Mouse (Mus musculus) embryonic facial prominence, embryonic 13.5 days (tissue): ENCODE results near the gene Rita1. TPM values are rescaled to one million over a fixed set of nuclear protein-coding genes. Genes with fewer than 3 reads are reported as not detected.
A peak's percentile ranks its signal among the peaks of the same experiment; 100 is the strongest.

ENCODE experiments used
- ATAC-seq: fragments of 200-750 bp; cut with Nextera tagmentation; 2 replicates; pipeline ENCODE4 v1.8.0; 2017; ENCODE audit warnings: low read depth; ENCODE audit not compliant: insufficient number of reproducible peaks, insufficient read depth, low FRiP score, low TSS enrichment
- H3K27ac ChIP-seq: fragments of 300-500 bp; sonication (generic); 2 replicates; pipeline ENCODE4 v1.5.1; 2015; ENCODE audit warnings: moderate library complexity, mild to moderate bottlenecking, inconsistent platforms
- H3K27me3 ChIP-seq: fragments of 300-500 bp; sonication (generic); 2 replicates; pipeline ENCODE4 v1.6.1; 2015; ENCODE audit warnings: mild to moderate bottlenecking, inconsistent platforms
- H3K36me3 ChIP-seq: fragments of 300-500 bp; sonication (generic); 2 replicates; pipeline ENCODE4 v1.6.1; 2015; ENCODE audit warnings: mild to moderate bottlenecking, inconsistent platforms
- H3K4me1 ChIP-seq: fragments of 300-500 bp; sonication (generic); 2 replicates; pipeline ENCODE4 v1.6.1; 2015; ENCODE audit warnings: inconsistent platforms
- H3K4me2 ChIP-seq: fragments of 300-500 bp; sonication (generic); 2 replicates; pipeline ENCODE4 v1.6.1; 2015; ENCODE audit warnings: moderate library complexity, mild to moderate bottlenecking, inconsistent platforms
- H3K4me3 ChIP-seq: fragments of 300-500 bp; sonication (generic); 2 replicates; pipeline ENCODE4 v1.5.1; 2015; ENCODE audit warnings: mild to moderate bottlenecking, inconsistent platforms
- H3K9ac ChIP-seq: fragments of 300-500 bp; sonication (generic); 2 replicates; pipeline ENCODE4 v1.6.1; 2015; ENCODE audit warnings: mild to moderate bottlenecking, inconsistent platforms
- H3K9me3 ChIP-seq: fragments of 300-500 bp; sonication (generic); 2 replicates; pipeline ENCODE4 v1.6.1; 2016; ENCODE audit warnings: inconsistent platforms
- WGBS: fragments of 180-500 bp; shearing (Covaris S2); methylation state at CpG from one replicate; pipeline ENCODE4 v1.1.7; 2015; ENCODE audit warnings: mixed read lengths; 5-methylcytosine and 5-hydroxymethylcytosine counted together
- polyA plus RNA-seq: library from polyadenylated mRNA; unstranded; fragments of >200 nt; fragmentation: Nextera tagmentation; extraction: Ambion mirVana; gene quantifications from 2 replicates; pipeline ENCODE4 v1.2.1, GENCODE M21; 2015

The Rita1 gene
- 16.2 and 17.6 TPM in 2 replicates for polyA plus RNA-seq

DNA sequence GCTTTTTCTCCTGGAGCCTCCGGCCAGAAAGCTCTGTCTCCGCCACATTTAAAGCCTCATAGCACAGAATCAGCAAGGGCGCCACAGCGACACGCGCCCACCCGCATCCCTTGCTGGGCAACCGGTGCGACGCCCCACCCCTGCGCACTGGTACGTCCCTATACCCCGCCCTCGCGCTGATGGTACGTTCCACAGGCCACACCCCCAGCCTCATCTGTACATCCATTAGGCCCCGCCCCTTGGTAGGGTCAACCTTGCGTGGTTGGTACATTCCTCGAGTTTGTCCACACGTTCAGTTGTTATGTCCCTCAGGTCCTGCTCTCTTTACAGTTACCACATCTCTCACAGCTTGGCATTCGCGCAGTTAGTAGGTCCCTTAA lies at the start of gene Rita1, which contains the start of gene Ddx54:
Rita1 (minus strand) TSS at position 148 of the 380 bp plus-strand sequence.
Ddx54 (plus strand) TSS at position 298 of the 380 bp plus-strand sequence.
- H3K27ac ChIP-seq, result peak within 1 kb of the TSS; percentile 78

DNA sequence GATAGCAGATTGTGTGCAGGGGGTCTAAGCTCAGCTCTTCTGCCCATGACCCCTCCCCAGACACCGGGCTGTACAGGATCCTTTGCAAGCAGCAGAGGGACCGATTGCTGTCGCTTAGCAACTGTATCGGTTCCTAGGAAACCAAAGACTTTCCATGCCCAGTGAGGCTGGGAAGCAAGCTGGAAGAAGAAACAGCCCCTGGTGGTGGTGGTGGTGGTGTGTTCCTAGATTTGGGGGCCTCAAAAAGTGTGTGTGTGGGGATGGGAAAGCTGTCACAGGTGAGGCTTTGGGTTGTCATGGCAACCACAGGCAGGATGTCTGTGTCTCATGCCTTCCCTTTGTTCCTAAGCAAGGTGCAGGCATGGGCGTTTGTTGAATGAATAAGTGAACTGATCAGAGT lies 48.4 kb upstream of the Rita1 start:
- no peaks in the 10 kb centered on the region for H3K9me3 ChIP-seq
- ATAC-seq, result no peak
- no peaks in the 10 kb centered on the region for H3K4me1 ChIP-seq
- 64% methylated on average over 5 of the region's 5 CpGs for WGBS
- H3K9ac ChIP-seq, result no peak overlapping the region
- H3K4me2 ChIP-seq, result no peak overlapping the region
- peaks cover 13% of the 10 kb centered on the region for H3K27me3 ChIP-seq
- H3K4me3 ChIP-seq, result no peak overlapping the region
- H3K36me3 ChIP-seq, result no peaks in the 10 kb centered on the region
- no peak overlapping the region for H3K27ac ChIP-seq

More for the DNA sequence above, at the start of gene Rita1, which contains the start of gene Ddx54:
- Histone ChIP-seq H3K4me3 (peak within 1 kb of the TSS; percentile 70), H3K4me2 (peak within 1 kb of the TSS; percentile 93), H3K9me3 (no peaks in the 10 kb centered on the region), H3K9ac (peak within 1 kb of the TSS; percentile 78), H3K27me3 (no peaks in the 10 kb centered on the region), H3K36me3 (peaks cover 46% of the 10 kb centered on the region), H3K4me1 (peaks cover 17% of the 10 kb centered on the region)
- peak; percentile 88 for ATAC-seq
- under 1% methylated on average over 22 of the region's 22 CpGs for WGBS

DNA sequence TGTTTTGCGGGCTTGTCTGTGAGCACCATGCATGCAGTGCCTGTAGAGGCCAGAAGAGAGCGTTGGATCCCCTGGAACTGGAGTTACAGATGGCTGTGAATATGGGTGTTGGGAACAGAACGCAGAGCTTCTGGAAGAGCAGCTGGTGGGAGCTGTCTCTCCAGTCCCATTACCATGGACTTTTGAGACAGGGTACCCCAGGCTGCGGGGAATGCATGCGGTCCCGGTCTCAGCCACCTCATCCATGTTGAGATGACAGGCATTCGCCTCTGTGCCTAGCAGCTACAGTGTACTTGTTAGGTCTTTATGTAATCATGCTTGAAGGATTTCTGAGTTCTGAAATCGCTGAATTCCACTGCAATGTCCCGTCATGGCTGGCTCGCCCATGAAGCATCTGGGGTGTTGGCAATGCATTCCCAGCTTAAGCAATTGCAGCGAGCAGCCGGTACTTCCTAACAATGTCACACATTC lies 43.9 kb upstream of the Rita1 start:
- no peak overlapping the region for H3K9ac ChIP-seq
- H3K27ac ChIP-seq, result no peak overlapping the region
- peaks cover 22% of the 10 kb centered on the region for H3K27me3 ChIP-seq
- H3K4me3 ChIP-seq, result no peak overlapping the region
- H3K9me3 ChIP-seq, result no peaks in the 10 kb centered on the region
- ATAC-seq, result no peak
- WGBS, result 79% methylated on average over 12 of the region's 12 CpGs
- H3K36me3 ChIP-seq, result no peaks in the 10 kb centered on the region
- no peak overlapping the region for H3K4me2 ChIP-seq
- no peaks in the 10 kb centered on the region for H3K4me1 ChIP-seq

DNA sequence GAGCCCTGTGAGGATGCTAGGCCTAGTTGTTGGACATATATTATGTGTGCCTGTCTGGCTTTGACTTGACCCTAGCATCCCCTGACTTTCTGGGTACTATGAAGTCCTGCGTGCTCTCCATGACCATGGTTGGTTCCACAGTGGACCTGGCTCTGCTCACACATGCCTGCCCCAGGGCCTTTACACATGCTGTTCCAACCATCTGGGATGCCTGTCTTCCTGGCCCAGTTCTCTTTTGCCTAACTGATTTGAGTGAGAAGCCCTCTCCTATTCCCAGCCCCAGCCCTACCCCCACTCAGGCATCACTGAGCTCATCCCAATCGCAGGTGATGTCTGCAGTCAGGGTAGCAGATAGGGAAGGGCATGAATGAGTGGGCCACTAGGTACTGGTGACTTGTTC lies 41.5 kb upstream of the Rita1 start:
- Histone ChIP-seq H3K4me3 (no peak overlapping the region), H3K27me3 (peaks cover 46% of the 10 kb centered on the region), H3K4me2 (no peak overlapping the region), H3K36me3 (no peaks in the 10 kb centered on the region), H3K9me3 (no peaks in the 10 kb centered on the region), H3K27ac (no peak overlapping the region), H3K9ac (no peak overlapping the region), H3K4me1 (peaks cover 5% of the 10 kb centered on the region)
- ATAC-seq, result no peak
- WGBS, result 80% methylated on average over 2 of the region's 2 CpGs

DNA sequence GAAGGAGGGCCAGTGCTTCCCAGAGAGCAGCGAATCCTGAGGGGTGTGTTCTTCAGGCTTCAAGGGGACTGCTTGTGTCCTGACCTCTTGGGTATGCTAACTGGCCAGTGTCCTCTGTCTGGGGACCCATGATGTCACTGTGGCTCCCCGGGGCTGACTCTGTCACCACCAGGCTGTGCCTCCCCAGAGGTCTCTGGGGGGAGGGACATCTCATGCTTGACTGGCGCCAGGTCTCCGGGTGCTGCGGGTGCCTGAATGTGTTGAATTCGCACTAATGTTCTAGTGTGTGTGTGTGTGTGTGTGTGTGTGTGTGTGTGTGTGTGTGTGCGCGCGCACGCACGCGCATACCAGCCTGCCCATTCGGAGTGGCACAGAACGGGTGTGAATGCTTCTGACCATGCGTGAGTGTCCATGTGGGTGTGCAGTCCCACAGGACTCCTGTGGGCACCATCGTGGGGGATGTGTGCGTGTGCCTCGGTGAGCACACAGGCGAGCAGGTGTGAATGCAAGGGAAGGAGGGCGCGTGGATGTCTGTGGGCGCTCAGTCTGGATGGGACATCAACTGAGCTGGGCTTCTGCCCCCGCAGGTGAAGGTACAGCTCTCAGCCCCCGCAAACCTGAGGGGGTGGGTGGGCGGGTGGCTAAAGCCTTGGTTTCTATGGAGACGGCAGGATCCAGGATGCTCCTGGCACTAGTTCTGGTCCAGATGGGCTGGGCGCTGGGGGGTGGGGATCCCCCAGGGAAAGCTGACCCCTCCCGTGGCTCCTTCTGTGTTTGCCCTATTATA lies 40.7 kb upstream of the Rita1 start:
- H3K4me3 ChIP-seq, result no peak overlapping the region
- no peaks in the 10 kb centered on the region for H3K9me3 ChIP-seq
- no peaks in the 10 kb centered on the region for H3K36me3 ChIP-seq
- no peak overlapping the region for H3K27ac ChIP-seq
- peaks cover 11% of the 10 kb centered on the region for H3K4me1 ChIP-seq
- H3K27me3 ChIP-seq, result peaks cover 54% of the 10 kb centered on the region
- H3K9ac ChIP-seq, result no peak overlapping the region
- no peak overlapping the region for H3K4me2 ChIP-seq
- WGBS, result 82% methylated on average over 28 of the region's 28 CpGs
- ATAC-seq, result no peak

DNA sequence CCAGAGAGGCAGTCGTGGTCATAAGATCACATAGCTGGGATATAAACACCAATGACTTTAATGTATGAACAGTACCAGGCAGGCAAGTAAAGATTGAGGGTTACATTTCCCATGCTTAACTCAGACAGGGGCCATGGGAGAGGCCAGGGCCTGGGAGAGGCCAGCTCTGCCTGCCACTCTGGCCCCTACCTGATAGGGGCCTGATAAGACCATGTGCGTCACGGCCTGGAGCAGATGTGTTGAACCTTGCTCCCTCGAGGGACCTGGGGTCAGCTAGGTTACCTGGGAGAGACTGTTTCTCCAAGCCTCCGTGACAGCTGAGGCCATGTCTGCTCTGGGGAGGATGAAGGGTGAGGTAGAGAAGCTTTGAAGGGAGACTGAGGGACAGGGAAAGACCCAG lies 38.8 kb upstream of the Rita1 start:
- Histone ChIP-seq H3K36me3 (no peaks in the 10 kb centered on the region), H3K4me3 (no peak overlapping the region), H3K4me1 (peaks cover 11% of the 10 kb centered on the region), H3K4me2 (no peak overlapping the region), H3K27ac (no peak overlapping the region), H3K9me3 (no peaks in the 10 kb centered on the region), H3K9ac (no peak overlapping the region), H3K27me3 (peaks cover 67% of the 10 kb centered on the region)
- no peak for ATAC-seq
- 63% methylated on average over 5 of the region's 5 CpGs for WGBS

DNA sequence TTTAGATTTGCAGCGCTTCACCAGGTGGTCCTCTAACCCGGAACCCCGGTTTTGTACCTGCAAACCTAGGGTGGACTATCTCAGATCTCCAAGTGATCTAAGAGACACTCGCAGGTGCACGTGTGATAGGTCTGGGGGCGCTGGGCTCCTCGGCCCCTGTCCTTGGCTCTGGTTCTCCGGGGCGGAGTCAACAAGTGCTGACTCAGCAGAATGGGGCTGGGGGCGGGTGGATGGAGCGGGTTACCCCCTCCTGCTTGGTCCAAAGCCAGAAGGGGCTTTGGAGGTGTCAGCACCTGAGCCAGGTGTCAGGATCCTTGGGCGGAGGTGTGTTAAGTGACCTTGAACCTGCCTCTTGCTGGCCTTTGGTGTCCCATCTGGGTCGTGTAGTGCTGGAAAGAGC lies 37.5 kb upstream of the Rita1 start:
- Histone ChIP-seq H3K4me3 (no peak overlapping the region), H3K27ac (no peak overlapping the region), H3K36me3 (no peaks in the 10 kb centered on the region), H3K4me1 (peaks cover 11% of the 10 kb centered on the region), H3K4me2 (no peak overlapping the region), H3K9ac (no peak overlapping the region), H3K27me3 (peaks cover 70% of the 10 kb centered on the region), H3K9me3 (no peaks in the 10 kb centered on the region)
- WGBS, result 22% methylated on average over 13 of the region's 13 CpGs
- ATAC-seq, result no peak

DNA sequence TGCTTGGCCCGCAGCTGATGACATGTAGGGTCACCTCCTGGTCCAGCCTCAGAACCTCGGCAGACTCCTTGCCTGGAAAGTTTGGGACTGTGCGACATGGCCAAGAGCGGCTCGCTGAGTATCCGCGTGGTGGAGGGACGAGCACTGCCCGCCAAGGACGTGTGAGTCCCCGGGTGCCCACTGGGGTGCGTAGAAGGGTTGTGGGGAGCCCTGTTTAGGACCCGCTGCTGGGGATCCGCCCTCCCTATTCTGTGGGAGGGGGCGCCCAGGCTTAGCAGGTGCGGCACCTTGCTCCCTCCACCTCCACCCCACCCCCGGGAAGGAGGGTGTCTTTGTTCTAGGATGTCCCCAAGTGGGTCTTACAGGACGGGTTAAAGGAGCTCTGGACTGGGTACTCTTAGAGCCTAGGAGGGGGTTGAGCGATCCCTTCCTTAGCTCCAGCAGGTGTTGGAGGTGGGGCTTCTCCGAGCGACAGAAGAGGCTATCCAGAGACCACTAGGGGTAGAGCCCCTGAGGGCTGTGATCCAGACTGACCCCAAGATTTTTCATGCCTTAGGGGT lies 37.1 kb upstream of the Rita1 start:
- Histone ChIP-seq H3K4me2 (peak overlapping the region; percentile 51), H3K9ac (peak overlapping the region; percentile 46; the same call in 1 of the 2 replicates), H3K4me1 (peaks cover 11% of the 10 kb centered on the region), H3K36me3 (no peaks in the 10 kb centered on the region), H3K4me3 (peak overlapping the region; percentile 33), H3K27me3 (peaks cover 70% of the 10 kb centered on the region), H3K27ac (no peak overlapping the region), H3K9me3 (no peaks in the 10 kb centered on the region)
- 4% methylated on average over 21 of the region's 21 CpGs for WGBS
- ATAC-seq, result peak; percentile 32; the same call in 1 of the 2 replicates

DNA sequence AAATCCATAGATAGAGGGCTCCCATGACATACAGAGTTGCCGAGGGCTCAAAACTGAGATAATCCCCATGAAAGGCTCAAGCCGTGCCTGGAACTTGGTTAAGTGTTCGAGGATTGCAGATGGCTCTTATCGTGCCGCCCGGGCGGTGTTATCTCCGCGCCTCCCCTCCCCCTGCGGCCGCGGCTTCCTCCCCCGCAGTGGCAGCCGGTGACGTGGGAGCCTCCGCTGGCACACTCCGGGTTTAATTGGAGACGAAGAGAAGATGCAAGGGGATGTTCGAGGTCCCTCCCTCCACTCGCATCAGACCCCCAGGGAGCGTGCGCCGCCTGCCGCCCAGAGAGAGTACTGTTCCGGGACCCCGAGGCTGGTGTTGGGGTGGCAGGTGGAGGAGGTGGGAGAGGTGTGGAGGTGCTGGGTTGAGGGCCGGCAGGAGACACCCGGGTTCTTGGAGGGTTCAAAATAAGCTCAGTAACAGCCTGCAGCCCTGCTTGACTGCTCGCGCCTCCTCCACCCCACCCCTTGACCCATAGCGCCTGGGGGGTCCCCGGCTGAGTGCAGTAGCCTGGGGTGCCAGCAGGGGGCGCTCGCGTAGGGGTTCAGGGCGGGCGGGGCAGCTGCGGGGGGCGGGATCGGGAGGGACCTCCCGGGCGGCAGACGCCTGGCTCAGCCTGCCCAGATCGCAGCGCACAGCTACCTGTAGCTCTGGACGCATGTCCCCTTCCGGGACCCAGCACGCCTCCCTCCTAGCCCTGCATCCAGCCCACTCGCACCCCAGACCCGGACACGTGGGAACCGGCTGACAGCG lies 36.4 kb upstream of the Rita1 start, which contains the start of gene Rasal1:
Rasal1 (plus strand) TSS at position 244 of the 805 bp plus-strand sequence.
- 2% methylated on average over 52 of the region's 53 CpGs for WGBS
- H3K9ac ChIP-seq, result peak within 1 kb of the TSS; percentile 46; the same call in 1 of the 2 replicates
- H3K36me3 ChIP-seq, result no peaks in the 10 kb centered on the region
- H3K27ac ChIP-seq, result no peak within 1 kb of the TSS
- peak within 1 kb of the TSS; percentile 51 for H3K4me2 ChIP-seq
- H3K9me3 ChIP-seq, result no peaks in the 10 kb centered on the region
- H3K27me3 ChIP-seq, result peaks cover 73% of the 10 kb centered on the region
- peak within 1 kb of the TSS; percentile 33 for H3K4me3 ChIP-seq
- ATAC-seq, result peak; percentile 60
- H3K4me1 ChIP-seq, result peaks cover 11% of the 10 kb centered on the region

DNA sequence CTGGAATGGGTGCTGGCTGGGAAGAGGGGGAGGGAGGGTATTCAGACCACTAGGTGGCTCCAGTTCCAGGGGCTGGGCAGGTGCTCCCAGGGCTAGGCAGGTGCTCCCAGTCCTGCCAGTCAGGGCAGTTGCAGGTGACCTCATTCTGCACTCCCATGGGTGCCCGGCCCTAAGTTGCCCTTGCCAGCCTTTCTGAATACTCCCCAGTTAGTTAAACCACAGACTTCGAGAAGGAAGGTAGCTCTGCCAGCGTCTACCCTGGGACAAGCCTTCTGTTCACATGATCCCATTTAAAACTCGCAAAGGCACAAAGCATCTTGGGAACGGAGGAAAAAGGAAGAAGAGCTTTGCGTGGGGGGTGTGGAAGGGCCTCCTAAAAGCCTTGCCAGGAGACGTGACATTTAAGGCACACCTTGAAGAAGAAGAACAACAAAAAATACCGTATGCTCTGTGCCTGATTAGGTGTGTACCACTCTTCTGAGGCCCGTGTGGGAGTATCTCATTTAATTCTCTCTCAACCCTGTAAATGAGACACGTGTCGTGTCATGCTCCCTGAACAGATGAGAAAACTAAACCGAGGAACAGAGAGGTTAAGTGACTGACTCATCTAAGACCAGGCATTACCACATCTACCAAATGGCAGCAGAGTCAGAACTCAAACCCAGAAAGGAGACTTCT lies 35.6 kb upstream of the Rita1 start:
- no peak overlapping the region for H3K27ac ChIP-seq
- WGBS, result 35% methylated on average over 12 of the region's 12 CpGs
- no peak overlapping the region for H3K4me2 ChIP-seq
- no peak for ATAC-seq
- H3K36me3 ChIP-seq, result no peaks in the 10 kb centered on the region
- H3K4me3 ChIP-seq, result no peak overlapping the region
- no peak overlapping the region for H3K9ac ChIP-seq
- peaks cover 74% of the 10 kb centered on the region for H3K27me3 ChIP-seq
- H3K9me3 ChIP-seq, result no peaks in the 10 kb centered on the region
- H3K4me1 ChIP-seq, result peaks cover 11% of the 10 kb centered on the region

DNA sequence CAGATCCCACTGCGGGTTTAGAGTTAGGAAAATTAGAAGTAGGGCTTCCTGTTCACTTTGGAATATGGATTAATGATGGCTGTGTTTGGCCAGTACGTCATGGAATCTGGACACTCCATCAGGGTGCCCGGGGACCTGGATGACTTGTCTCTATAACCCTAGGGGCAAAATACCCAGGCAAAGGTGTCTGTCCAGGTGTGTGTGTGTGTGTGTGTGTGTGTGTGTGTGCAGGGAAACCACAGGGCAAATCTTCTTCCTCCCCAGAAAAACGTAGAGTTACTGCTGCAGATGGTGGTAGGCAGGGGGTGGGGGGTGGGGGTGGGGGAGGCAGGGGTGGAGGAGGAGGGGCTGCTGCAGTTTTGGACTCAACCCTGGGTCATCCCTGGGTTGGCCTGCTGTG lies 35.0 kb upstream of the Rita1 start:
- no peak overlapping the region for H3K4me2 ChIP-seq
- H3K9me3 ChIP-seq, result no peaks in the 10 kb centered on the region
- no peak overlapping the region for H3K27ac ChIP-seq
- no peak overlapping the region for H3K9ac ChIP-seq
- H3K4me3 ChIP-seq, result no peak overlapping the region
- H3K36me3 ChIP-seq, result no peaks in the 10 kb centered on the region
- peaks cover 68% of the 10 kb centered on the region for H3K27me3 ChIP-seq
- H3K4me1 ChIP-seq, result peaks cover 11% of the 10 kb centered on the region
- no peak for ATAC-seq
- 63% methylated on average over 4 of the region's 4 CpGs for WGBS
